Mouse (Mus musculus) myocyte (in vitro differentiated cells): ENCODE data around the gene Lrmda.

Experiments
- MAX ChIP-seq: IDR thresholded peaks from one replicate; pipeline ENCODE4 v1.6.1; 2011; ENCODE audit warnings: low read depth, mild to moderate bottlenecking, control low read depth
- POLR2A ChIP-seq: IDR thresholded peaks from one replicate; pipeline ENCODE4 v1.6.1; 2011; ENCODE audit warnings: low read depth, mild to moderate bottlenecking, control low read depth, moderate library complexity; ENCODE audit not compliant: insufficient read length
- POLR2AphosphoS2 ChIP-seq: IDR thresholded peaks from one replicate; pipeline ENCODE4 v1.6.1; 2011; ENCODE audit warnings: low read depth, control low read depth; ENCODE audit not compliant: insufficient read length
- TCF12 ChIP-seq: IDR thresholded peaks from one replicate; pipeline ENCODE4 v1.6.1; 2011; ENCODE audit warnings: mild to moderate bottlenecking, control low read depth; ENCODE audit not compliant: poor library complexity, insufficient read depth, severe bottlenecking

- TF ChIP-seq POLR2A, result no peak
- TF ChIP-seq POLR2AphosphoS2, result no peak
- TF ChIP-seq MAX, result no peak
- no peak for TF ChIP-seq TCF12
These were observed 566.8 kb downstream of the Lrmda start for GRCm38 (mm10) chr14:22586281-22586680.
